ENCODE assay signal across 8 mouse cellular contexts in the genomic region with DNA sequence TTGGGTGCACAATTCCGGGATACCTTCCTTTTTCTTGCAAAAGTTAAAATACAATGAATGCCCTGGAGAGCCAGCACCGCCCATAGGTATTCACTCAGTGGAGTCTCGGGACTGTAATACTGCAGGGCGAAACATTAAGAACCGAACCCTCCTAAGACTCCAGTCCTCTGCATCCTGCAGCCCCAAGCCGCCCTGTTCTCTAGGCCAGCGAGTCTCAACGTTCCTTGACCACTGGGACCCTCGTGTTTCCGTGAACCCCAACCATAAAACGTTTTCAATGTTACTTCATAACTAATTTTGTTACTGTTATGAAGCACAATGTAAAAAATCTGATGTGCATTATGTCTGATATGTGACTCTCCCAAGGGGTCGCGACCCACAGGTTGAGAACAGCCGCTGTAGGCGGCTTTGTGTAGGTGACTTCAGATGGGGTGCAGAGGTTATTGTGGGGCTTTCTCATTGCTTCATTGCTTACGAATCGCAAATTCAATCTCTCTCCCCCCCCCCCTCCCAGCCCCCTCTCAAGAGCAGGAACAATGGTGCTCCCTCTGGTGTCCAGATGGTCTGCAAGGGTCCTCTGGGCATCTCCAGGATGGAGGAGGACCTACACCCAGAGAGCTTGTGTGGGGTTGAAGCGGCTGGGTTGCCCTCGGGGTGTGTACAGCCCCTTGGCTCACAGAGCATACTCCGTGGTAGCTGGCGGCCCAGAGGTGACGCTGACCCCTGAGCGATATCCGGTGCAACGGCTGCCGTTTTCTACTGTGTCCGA. TPM values are rescaled to one million over a fixed set of nuclear protein-coding genes. Genes with fewer than 3 reads are reported as not detected.
DNase-seq lines count a peak whose midpoint lies in the region; ATAC-seq and TF ChIP-seq lines count a peak whose summit lies in the region.

No protein-coding gene starts in this region.

- 40% methylated on average over 27 of the region's 27 CpGs for WGBS in hindbrain, embryonic 15.5 days

- H3K9me3 ChIP-seq in hindbrain, embryonic 15.5 days: no peaks in the 10 kb centered on the region
- no peaks in the 10 kb centered on the region for H3K9me3 ChIP-seq in megakaryocyte, embryonic 14.5 days

- 0 out of 2 replicates have a peak, but pooled peaks have one; percentile 36 for ATAC-seq in hindbrain, embryonic 15.5 days (ENCODE audit: low FRiP score, low read depth)

- H3K27ac ChIP-seq in gastrocnemius, adult 2 months: peak overlapping the region; percentile 100
- peak overlapping the region; percentile 18 for H3K27ac ChIP-seq in cortical plate, adult 2 months (ENCODE audit: insufficient read depth, low read length)
- peak overlapping the region; percentile 94 for H3K27ac ChIP-seq in hindbrain, embryonic 15.5 days (replicated peaks)

- TF ChIP-seq CTCF in gastrocnemius, adult 2 months (IDR thresholded peaks at IDR 0.05): no peak
- no peak for TF ChIP-seq CTCF in cortical plate, adult 2 months (IDR thresholded peaks at IDR 0.05; ENCODE audit: extremely low read depth, insufficient read depth, low read length)

- peak overlapping the region; percentile 64 for H3K4me2 ChIP-seq in hindbrain, embryonic 15.5 days

- no peaks in the 10 kb centered on the region for H3K27me3 ChIP-seq in hindbrain, embryonic 15.5 days
- no peaks in the 10 kb centered on the region for H3K27me3 ChIP-seq in megakaryocyte, embryonic 14.5 days (replicated peaks)

- H3K36me3 ChIP-seq in hindbrain, embryonic 15.5 days: 0 out of 2 replicates have a peak, but pooled peaks cover 5% of the 10 kb centered on the region
- peaks cover 32% of the 10 kb centered on the region for H3K36me3 ChIP-seq in megakaryocyte, embryonic 14.5 days (replicated peaks; ENCODE audit: low read length)

- peak overlapping the region; percentile 77 for H3K4me3 ChIP-seq in gastrocnemius, adult 2 months
- H3K4me3 ChIP-seq in cortical plate, adult 2 months (ENCODE audit: insufficient read depth, low read length): peak overlapping the region; percentile 45
- H3K4me3 ChIP-seq in hindbrain, embryonic 15.5 days: peak overlapping the region; percentile 51
- H3K4me3 ChIP-seq in megakaryocyte, embryonic 14.5 days (replicated peaks): peak overlapping the region; percentile 99

- H3K9ac ChIP-seq in hindbrain, embryonic 15.5 days: peak overlapping the region; percentile 51

- no peak for DNase-seq in gastrocnemius, adult 2 months
- no peak for DNase-seq in gastrocnemius, postnatal 10 days
- DNase-seq in CD4-positive helper T cell, adult 2 months (ENCODE audit: low read depth, low spot score): peak; percentile 10
- DNase-seq in thymus, postnatal 14 days: peak; percentile 37
- no peak for DNase-seq in spleen, postnatal 36 days (ENCODE audit: low spot score in 2 of 2)

- no peak for TF ChIP-seq POLR2A in cortical plate, adult 2 months (IDR thresholded peaks at IDR 0.05; ENCODE audit: extremely low read depth, insufficient read depth, low read length)

- no peaks in the 10 kb centered on the region; the same call in 1 of the 2 replicates for H3K4me1 ChIP-seq in cortical plate, adult 2 months (ENCODE audit: control insufficient read depth, insufficient read depth, low read length)
- peaks cover 16% of the 10 kb centered on the region for H3K4me1 ChIP-seq in hindbrain, embryonic 15.5 days (replicated peaks)
- peaks cover 37% of the 10 kb centered on the region for H3K4me1 ChIP-seq in megakaryocyte, embryonic 14.5 days

- intact Hi-C loops in gastrocnemius, adult 2 months (cut with DNase I): no loop called here

RNA-seq across cellular contexts. Expression of gene D2hgdh, which starts 1.2 kb away (rescaled TPM):
- total RNA-seq in gastrocnemius, adult 2 months (2021): 10 to 100 TPM; 21.7 to 22.9 TPM
- total RNA-seq in gastrocnemius, postnatal 10 days (2021): 10 to 100 TPM; 19.5 to 24.4 TPM
- polyA plus RNA-seq in cortical plate, adult 2 months (2012; rRNA removed): 15.0 and 15.1 TPM in 2 replicates
- polyA plus RNA-seq in hindbrain, embryonic 15.5 days (2015; fragmentation: Nextera tagmentation; extraction: Ambion mirVana): 16.9 and 17.1 TPM in 2 replicates
- 0.55 TPM in 1 of 2 replicates, not detected in the other for polyA plus RNA-seq in megakaryocyte, embryonic 14.5 days (2012; ENCODE audit: insufficient read depth, low replicate concordance)

RNA-seq across cellular contexts. Expression of gene Ing5, which starts 22.2 kb away (rescaled TPM):
- total RNA-seq in gastrocnemius, adult 2 months (2021): 1 to 10 TPM; 3.6 to 5.8 TPM
- 1 to 10 TPM; 4.8 to 5.7 TPM for total RNA-seq in gastrocnemius, postnatal 10 days (2021)
- 8.6 and 8.9 TPM in 2 replicates for polyA plus RNA-seq in cortical plate, adult 2 months (2012; rRNA removed)
- 9.8 and 9.9 TPM in 2 replicates for polyA plus RNA-seq in hindbrain, embryonic 15.5 days (2015; fragmentation: Nextera tagmentation; extraction: Ambion mirVana)
- polyA plus RNA-seq in megakaryocyte, embryonic 14.5 days (2012; ENCODE audit: insufficient read depth, low replicate concordance): 0.46 TPM in 1 of 2 replicates, not detected in the other

RNA-seq across cellular contexts. Expression of gene Dtymk, which starts 24.2 kb away (rescaled TPM):
- 10 to 100 TPM; 14.1 to 18.6 TPM for total RNA-seq in gastrocnemius, adult 2 months (2021)
- total RNA-seq in gastrocnemius, postnatal 10 days (2021): 10 to 100 TPM; 33.4 to 40.5 TPM
- polyA plus RNA-seq in cortical plate, adult 2 months (2012; rRNA removed): 82.7 and 85.3 TPM in 2 replicates
- 146 and 148 TPM in 2 replicates for polyA plus RNA-seq in hindbrain, embryonic 15.5 days (2015; fragmentation: Nextera tagmentation; extraction: Ambion mirVana)
- 4.6 and 45.2 TPM in 2 replicates for polyA plus RNA-seq in megakaryocyte, embryonic 14.5 days (2012; ENCODE audit: insufficient read depth, low replicate concordance)

RNA-seq across cellular contexts. Expression of gene Gal3st2, which starts 35.2 kb away (rescaled TPM):
- not detected for total RNA-seq in gastrocnemius, adult 2 months (2021)
- total RNA-seq in gastrocnemius, postnatal 10 days (2021): not detected
- not detected in 2 replicates for polyA plus RNA-seq in cortical plate, adult 2 months (2012; rRNA removed)
- not detected in 2 replicates for polyA plus RNA-seq in hindbrain, embryonic 15.5 days (2015; fragmentation: Nextera tagmentation; extraction: Ambion mirVana)
- not detected in 2 replicates for polyA plus RNA-seq in megakaryocyte, embryonic 14.5 days (2012; ENCODE audit: insufficient read depth, low replicate concordance)

Comparison
In these comparisons a context has a peak if more than half of its experiments do, and no peak if none do; other contexts are left out.
1. DNase-seq: peak in CD4-positive helper T cell, adult 2 months (single experiment) and thymus, postnatal 14 days (single experiment); none in gastrocnemius, adult 2 months (single experiment), gastrocnemius, postnatal 10 days (single experiment) and spleen, postnatal 36 days (0 of 2).
2. H3K27ac ChIP-seq: peak in every context shown above with its lines; median percentile 100 in gastrocnemius, adult 2 months; 94 in hindbrain, embryonic 15.5 days; 18 in cortical plate, adult 2 months.
3. H3K4me3 ChIP-seq: peak in every context shown above with its lines; median percentile 99 in megakaryocyte, embryonic 14.5 days; 77 in gastrocnemius, adult 2 months; 51 in hindbrain, embryonic 15.5 days; 45 in cortical plate, adult 2 months.
4. RNA of gene D2hgdh, which starts 1.2 kb away (polyA plus RNA-seq): 16.9 to 17.1 TPM in hindbrain, embryonic 15.5 days and 15.0 to 15.1 TPM in cortical plate, adult 2 months; 0.55 TPM in megakaryocyte, embryonic 14.5 days; every median in the first group is over 10 times any median in the second.